Mouse (Mus musculus) MEL (cell line): ENCODE measurements around the gene Fryl. TPM values are rescaled to one million over a fixed set of nuclear protein-coding genes. Genes with fewer than 3 reads are reported as not detected.

Experiments used
- DNase-seq: peaks from one replicate; pipeline ENCODE4 v3.0.0; 2011; ENCODE audit warnings: low read depth, low spot score
- H3K27ac ChIP-seq: 2 replicates; pipeline ENCODE4 v1.5.1; 2012; ENCODE audit warnings: low read depth, mild to moderate bottlenecking, control low read depth, low read length, moderate library complexity; ENCODE audit not compliant: control insufficient read depth
- H3K27me3 ChIP-seq, 2 experiments: fragments of 150-350 bp in 1 of 2; sonication (generic) in 1 of 2; 2 replicates each; pipeline ENCODE4 v1.6.1; 2012; ENCODE audit warnings: low read length in 2 of 2, mild to moderate bottlenecking in 2 of 2, improper control_type of control experiment in 1 of 2, moderate library complexity in 1 of 2; ENCODE audit not compliant: insufficient read depth in 2 of 2, control insufficient read depth in 1 of 2
- H3K36me3 ChIP-seq, 2 experiments: 2 replicates each; pipeline ENCODE4 v1.6.1; 2012 to 2014; ENCODE audit warnings: low read length in 2 of 2, improper control_type of control experiment in 1 of 2, inconsistent platforms in 1 of 2, mild to moderate bottlenecking in 1 of 2; ENCODE audit not compliant: insufficient read depth in 2 of 2, control insufficient read depth in 1 of 2
- H3K4me1 ChIP-seq, 2 experiments: fragments of 150-350 bp in 1 of 2; sonication (generic) in 1 of 2; 2 replicates each; pipeline ENCODE4 v1.6.1; 2012; ENCODE audit warnings: low read length in 2 of 2, improper control_type of control experiment in 1 of 2, mild to moderate bottlenecking in 1 of 2; ENCODE audit not compliant: insufficient read depth in 2 of 2, control insufficient read depth in 1 of 2
- H3K4me3 ChIP-seq, 2 experiments: fragments of 150-350 bp in 1 of 2; sonication (generic) in 1 of 2; 2 replicates each; pipeline ENCODE4 v1.5.1; 2012; ENCODE audit warnings: low read depth in 2 of 2, low read length in 2 of 2, mild to moderate bottlenecking in 2 of 2, moderate library complexity in 2 of 2, control low read depth in 1 of 2, improper control_type of control experiment in 1 of 2; ENCODE audit not compliant: control insufficient read depth in 1 of 2, insufficient read depth in 1 of 2
- H3K79me2 ChIP-seq: 2 replicates; pipeline ENCODE4 v1.6.1; 2012; ENCODE audit warnings: mild to moderate bottlenecking, low read length, moderate library complexity; ENCODE audit not compliant: control insufficient read depth, poor library complexity, insufficient read depth
- H3K9ac ChIP-seq: 2 replicates; pipeline ENCODE4 v1.6.1; 2012; ENCODE audit warnings: low read depth, mild to moderate bottlenecking, control low read depth, low read length, moderate library complexity; ENCODE audit not compliant: control insufficient read depth, poor library complexity, severe bottlenecking
- H3K9me3 ChIP-seq: fragments of 150-350 bp; sonication (generic); replicated peaks from 2 replicates; pipeline ENCODE4 v1.6.1; 2012; ENCODE audit warnings: mild to moderate bottlenecking, low read length, improper control_type of control experiment, moderate library complexity; ENCODE audit not compliant: insufficient read depth
- BHLHE40 ChIP-seq: IDR thresholded peaks from 2 replicates; pipeline ENCODE4 v1.6.1; 2012; ENCODE audit warnings: low read depth, mild to moderate bottlenecking, inconsistent platforms, low read length, improper control_type of control experiment, borderline replicate concordance
- CTCF ChIP-seq, 3 experiments: IDR thresholded peaks in 2 of 3; conservative IDR thresholded peaks in 1 of 3; 2 replicates each; pipeline ENCODE4 v1.5.1; 2011 to 2012; ENCODE audit warnings: low read length in 3 of 3, low read depth in 2 of 3, mild to moderate bottlenecking in 2 of 3, improper control_type of control experiment in 1 of 3, inconsistent platforms in 1 of 3, mixed read lengths in 1 of 3, moderate library complexity in 1 of 3; ENCODE audit not compliant: control insufficient read depth in 1 of 3, insufficient read depth in 1 of 3, poor library complexity in 1 of 3, severe bottlenecking in 1 of 3
- ELF1 ChIP-seq: IDR thresholded peaks from 2 replicates; pipeline ENCODE4 v1.6.1; 2014; ENCODE audit warnings: low read depth, mild to moderate bottlenecking, inconsistent platforms, low read length, improper control_type of control experiment, moderate library complexity
- EP300 ChIP-seq, 2 experiments: IDR thresholded peaks; 2 replicates each; pipeline ENCODE4 v1.6.1; 2011; ENCODE audit warnings: improper control_type of control experiment in 2 of 2, low read length in 2 of 2, low read depth in 1 of 2, mild to moderate bottlenecking in 1 of 2
- ETS1 ChIP-seq: IDR thresholded peaks from 2 replicates; pipeline ENCODE4 v1.6.1; 2012; ENCODE audit warnings: low read depth, mild to moderate bottlenecking, inconsistent platforms, low read length, improper control_type of control experiment, moderate library complexity
- GABPA ChIP-seq: IDR thresholded peaks from 2 replicates; pipeline ENCODE4 v1.6.1; 2012; ENCODE audit warnings: low read depth, mild to moderate bottlenecking, inconsistent platforms, low read length, improper control_type of control experiment, moderate library complexity
- HCFC1 ChIP-seq: IDR thresholded peaks from 2 replicates; pipeline ENCODE4 v1.6.1; 2012; ENCODE audit warnings: low read depth, mild to moderate bottlenecking, inconsistent platforms, low read length, improper control_type of control experiment, moderate library complexity
- JUND ChIP-seq: IDR thresholded peaks from 2 replicates; pipeline ENCODE4 v1.6.1; 2011; ENCODE audit warnings: low read depth, mild to moderate bottlenecking, improper control_type of control experiment, low read length
- KAT2A ChIP-seq: conservative IDR thresholded peaks from 2 replicates; pipeline ENCODE4 v1.6.1; 2012; ENCODE audit warnings: low read depth, low read length, improper control_type of control experiment, inconsistent platforms
- MEF2A ChIP-seq: IDR thresholded peaks from 2 replicates; pipeline ENCODE4 v1.6.1; 2014; ENCODE audit warnings: low read depth, mild to moderate bottlenecking, inconsistent platforms, low read length, improper control_type of control experiment; ENCODE audit not compliant: poor library complexity, insufficient replicate concordance, severe bottlenecking; ENCODE audit errors: extremely low read depth
- MXI1 ChIP-seq: IDR thresholded peaks from 2 replicates; pipeline ENCODE4 v1.6.1; 2011; ENCODE audit warnings: mild to moderate bottlenecking, low read depth, low read length, improper control_type of control experiment
- MYB ChIP-seq: IDR thresholded peaks from 2 replicates; pipeline ENCODE4 v1.6.1; 2011; ENCODE audit warnings: mild to moderate bottlenecking, low read depth, low read length, improper control_type of control experiment
- MYC ChIP-seq: IDR thresholded peaks from 2 replicates; pipeline ENCODE4 v1.6.1; 2011; ENCODE audit warnings: low read depth, mild to moderate bottlenecking, low read length, improper control_type of control experiment, moderate library complexity
- POLR2A ChIP-seq, 2 experiments: IDR thresholded peaks; 2 replicates each; pipeline ENCODE4 v1.6.1; 2011 to 2012; ENCODE audit warnings: low read length in 2 of 2, mild to moderate bottlenecking in 2 of 2, control low read depth in 1 of 2, improper control_type of control experiment in 1 of 2, low read depth in 1 of 2, moderate library complexity in 1 of 2; ENCODE audit not compliant: control insufficient read depth in 1 of 2, insufficient read depth in 1 of 2, poor library complexity in 1 of 2
- POLR2AphosphoS5 ChIP-seq: IDR thresholded peaks from 2 replicates; pipeline ENCODE4 v1.6.1; 2012; ENCODE audit warnings: low read depth, borderline replicate concordance, mild to moderate bottlenecking, inconsistent platforms, low read length, moderate library complexity, mixed read lengths
- RAD21 ChIP-seq: IDR thresholded peaks from 2 replicates; pipeline ENCODE4 v1.6.1; 2011; ENCODE audit warnings: mild to moderate bottlenecking, low read depth, low read length, improper control_type of control experiment
- SIN3A ChIP-seq: IDR thresholded peaks from 2 replicates; pipeline ENCODE4 v1.6.1; 2012; ENCODE audit warnings: low read length, improper control_type of control experiment, inconsistent platforms
- SMC3 ChIP-seq: IDR thresholded peaks from 2 replicates; pipeline ENCODE4 v1.6.1; 2011; ENCODE audit warnings: low read depth, low read length, improper control_type of control experiment
- TAL1 ChIP-seq: IDR thresholded peaks from 2 replicates; pipeline ENCODE4 v1.6.1; 2012; ENCODE audit warnings: mild to moderate bottlenecking, inconsistent platforms, low read length, moderate library complexity, mixed read lengths
- USF1 ChIP-seq: IDR thresholded peaks from 2 replicates; pipeline ENCODE4 v1.6.1; 2014; ENCODE audit warnings: low read depth, mild to moderate bottlenecking, inconsistent platforms, low read length, improper control_type of control experiment, moderate library complexity
- ZMIZ1 ChIP-seq: IDR thresholded peaks from 2 replicates; pipeline ENCODE4 v1.6.1; 2012; ENCODE audit warnings: low read depth, mild to moderate bottlenecking, inconsistent platforms, low read length, improper control_type of control experiment, moderate library complexity
- ZNF384 ChIP-seq: IDR thresholded peaks from 2 replicates; pipeline ENCODE4 v1.6.1; 2012; ENCODE audit warnings: low read depth, mild to moderate bottlenecking, inconsistent platforms, low read length, improper control_type of control experiment
- polyA plus RNA-seq, 2 experiments: library from polyadenylated mRNA; stranded (reverse) in 1 of 2; unstranded in 1 of 2; fragments of >175 nt in 1 of 2; fragments of >200 nt in 1 of 2; gene quantifications; 2 replicates each; pipeline versions ENCODE4 v1.2.1 to v1.2.4; 2012; ENCODE audit warnings: low replicate concordance in 2 of 2, low read depth in 1 of 2; ENCODE audit not compliant: insufficient read length in 2 of 2, insufficient read depth in 1 of 2, missing spikeins in 1 of 2
- total RNA-seq: library from RNA; depleted of rRNA; stranded (reverse); fragments of 300-350 nt; gene quantifications from 2 replicates; pipeline ENCODE4 v1.2.3, GENCODE M21; 2012

Gene Fryl
- total and polyA plus RNA-seq, 3 experiments = 18.8 to 188 (median 39.7) TPM

DNA sequence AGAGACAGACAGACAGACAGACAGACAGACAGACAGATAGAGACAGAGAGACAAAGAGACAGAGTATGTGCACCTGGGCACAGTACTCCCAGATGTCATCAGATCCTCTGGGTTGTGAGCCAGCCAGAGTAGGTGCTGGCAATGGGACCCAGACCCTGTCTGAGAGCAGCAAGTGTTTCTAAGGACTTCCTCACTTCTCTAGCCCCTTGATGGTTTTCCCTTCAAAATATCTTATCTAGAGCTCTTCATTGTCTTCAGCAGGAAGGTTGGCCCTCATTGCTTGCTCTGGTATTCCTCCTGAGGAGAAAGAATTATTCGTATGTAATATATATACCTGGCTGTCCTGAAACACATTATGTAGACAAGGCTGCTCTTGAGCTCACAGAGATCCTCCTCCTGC lies 263.9 kb downstream of the Fryl start (continued):
- no peak for TF ChIP-seq ETS1
- no peak for TF ChIP-seq USF1

DNA sequence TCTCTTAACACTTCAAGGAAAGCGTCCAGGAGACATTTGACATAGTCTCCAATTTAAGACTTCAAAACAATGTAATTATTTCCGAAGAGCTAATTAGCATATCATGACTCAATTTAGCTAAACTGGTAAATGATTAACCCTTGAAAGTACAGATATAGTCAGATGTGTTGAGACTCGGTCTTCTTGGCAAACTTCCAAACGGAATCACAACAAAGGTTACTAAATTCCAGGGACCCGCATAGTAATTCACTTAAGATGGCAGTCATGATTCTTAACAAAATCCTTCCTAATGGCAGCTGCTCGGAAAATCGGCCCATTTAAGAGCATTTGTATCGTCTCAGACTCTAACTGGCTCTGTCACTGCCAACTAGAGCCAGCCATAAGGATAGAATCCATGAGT lies 266.7 kb downstream of the Fryl start:
- H3K9me3 ChIP-seq = no peaks in the 10 kb centered on the region
- DNase-seq = no peak
- no peak overlapping the region for H3K4me3 ChIP-seq
- H3K9ac ChIP-seq = no peak overlapping the region
- no peak for TF ChIP-seq GABPA
- TF ChIP-seq MXI1 = no peak
- no peak for TF ChIP-seq MEF2A
- no peak for TF ChIP-seq USF1
- TF ChIP-seq CTCF (IDR thresholded peaks at IDR 0.05 in 2 of 3, conservative IDR thresholded peaks at IDR 0.05 in 1 of 3; ENCODE audit: control insufficient read depth in 1 of 3, insufficient read depth in 1 of 3, low read depth in 2 of 3, low read length in 3 of 3, poor library complexity in 1 of 3, severe bottlenecking in 1 of 3) = no peak
- no peak for TF ChIP-seq JUND
- TF ChIP-seq BHLHE40 = no peak
- no peak for TF ChIP-seq SIN3A
- H3K4me1 ChIP-seq = peaks cover 0 to 7% of the 10 kb centered on the region in 2 experiments; a peak in 1 of 4 replicates
- no peak overlapping the region for H3K27ac ChIP-seq
- H3K79me2 ChIP-seq = no peaks in the 10 kb centered on the region
- H3K36me3 ChIP-seq = peaks cover 0 to 5% of the 10 kb centered on the region in 2 experiments; a peak in 2 of 4 replicates
- no peaks in the 10 kb centered on the region for H3K27me3 ChIP-seq

DNA sequence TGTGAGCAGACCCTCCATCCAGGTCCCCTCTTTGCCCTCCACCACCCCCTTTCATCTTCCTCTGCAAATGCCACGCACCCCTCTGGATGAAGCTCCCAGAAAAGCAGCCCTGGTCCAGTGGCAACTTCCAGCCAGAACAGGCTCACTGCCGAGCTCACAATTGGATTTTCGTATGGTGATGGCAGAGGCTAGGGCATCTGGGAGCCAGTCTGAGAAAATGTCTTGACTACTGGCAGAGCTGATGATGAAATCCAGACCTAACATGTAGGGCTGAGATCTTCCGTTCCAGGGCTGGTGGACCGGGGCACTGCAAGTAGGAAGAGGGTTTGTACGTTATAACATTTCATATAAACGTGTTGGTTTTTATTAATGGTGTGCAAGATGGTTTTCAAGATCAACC lies 268.6 kb downstream of the Fryl start:
- no peak for DNase-seq
- TF ChIP-seq KAT2A (no peak), HCFC1 (no peak), ETS1 (no peak), POLR2A (IDR thresholded peaks at IDR 0.05; ENCODE audit: control insufficient read depth in 1 of 2, insufficient read depth in 1 of 2, low read depth in 1 of 2, low read length in 2 of 2, poor library complexity in 1 of 2) (no peak), RAD21 (no peak), JUND (no peak), ZNF384 (no peak), ZMIZ1 (no peak), ELF1 (no peak), EP300 (IDR thresholded peaks at IDR 0.05; ENCODE audit: low read depth in 1 of 2, low read length in 2 of 2) (no peak), SMC3 (no peak), POLR2AphosphoS5 (no peak), GABPA (no peak), MYB (no peak), TAL1 (no peak), MYC (no peak)
- TF ChIP-seq, all 39 proteins: peak for 0
- no peak overlapping the region for H3K27ac ChIP-seq

More for the DNA sequence above, 268.6 kb downstream of the Fryl start:
- no peaks in the 10 kb centered on the region for H3K79me2 ChIP-seq
- H3K4me3 ChIP-seq = no peak overlapping the region
- H3K36me3 ChIP-seq = peaks cover 0 to 5% of the 10 kb centered on the region in 2 experiments; a peak in 2 of 4 replicates
- H3K4me1 ChIP-seq = peaks cover 0 to 4% of the 10 kb centered on the region in 2 experiments; a peak in 1 of 4 replicates
- H3K27me3 ChIP-seq = no peaks in the 10 kb centered on the region
- H3K9ac ChIP-seq = no peak overlapping the region
- no peaks in the 10 kb centered on the region for H3K9me3 ChIP-seq
